Mouse (Mus musculus): ENCODE data around the gene Gm20388.

- no peak for TF ChIP-seq CTCF (IDR thresholded peaks at IDR 0.05; ENCODE audit: low read depth)
- TF ChIP-seq EP300 (IDR thresholded peaks at IDR 0.05; ENCODE audit: low read depth): no peak
Observed at GRCm38 (mm10) chr8:121273620-121274019, 1363.0 kb downstream of the Gm20388 start.
